Mouse (Mus musculus): ENCODE results near the gene Efcab5. TPM values are rescaled to one million over a fixed set of nuclear protein-coding genes. Genes with fewer than 3 reads are reported as not detected.

Efcab5 gene
- polyA plus RNA-seq, 1 experiment = 1.1 TPM

GRCm38 (mm10) chr11:77214142-77214692, 25.4 kb upstream of the Efcab5 start:
- H3K4me1 ChIP-seq (ENCODE audit: control insufficient read depth, insufficient read depth, low read length) = no peaks in the 10 kb centered on the region
- no peak overlapping the region for H3K27ac ChIP-seq (ENCODE audit: control insufficient read depth, insufficient read depth, low read depth, low read length, poor library complexity)
- TF ChIP-seq CTCF (IDR thresholded peaks at IDR 0.05; ENCODE audit: control insufficient read depth, insufficient read depth, low read length) (no peak), POLR2A (IDR thresholded peaks at IDR 0.05; ENCODE audit: borderline replicate concordance, control insufficient read depth, low read depth, low read length) (no peak)
- 80% methylated on average over 1 of the region's 1 CpGs for WGBS
- H3K4me3 ChIP-seq (replicated peaks; ENCODE audit: control insufficient read depth, low read depth, low read length) = no peak overlapping the region

GRCm38 (mm10) chr11:77200703-77201102, 11.9 kb upstream of the Efcab5 start:
- 48% methylated on average over 1 of the region's 1 CpGs for WGBS
- TF ChIP-seq POLR2A (IDR thresholded peaks at IDR 0.05; ENCODE audit: borderline replicate concordance, control insufficient read depth, low read depth, low read length) = no peak
- TF ChIP-seq CTCF (IDR thresholded peaks at IDR 0.05; ENCODE audit: control insufficient read depth, insufficient read depth, low read length) = no peak
- Histone ChIP-seq H3K4me3 (replicated peaks; ENCODE audit: control insufficient read depth, low read depth, low read length) (no peak overlapping the region), H3K4me1 (ENCODE audit: control insufficient read depth, insufficient read depth, low read length) (peaks cover 2% of the 10 kb centered on the region; the same call in 1 of the 2 replicates), H3K27ac (ENCODE audit: control insufficient read depth, insufficient read depth, low read depth, low read length, poor library complexity) (no peak overlapping the region)

DNA sequence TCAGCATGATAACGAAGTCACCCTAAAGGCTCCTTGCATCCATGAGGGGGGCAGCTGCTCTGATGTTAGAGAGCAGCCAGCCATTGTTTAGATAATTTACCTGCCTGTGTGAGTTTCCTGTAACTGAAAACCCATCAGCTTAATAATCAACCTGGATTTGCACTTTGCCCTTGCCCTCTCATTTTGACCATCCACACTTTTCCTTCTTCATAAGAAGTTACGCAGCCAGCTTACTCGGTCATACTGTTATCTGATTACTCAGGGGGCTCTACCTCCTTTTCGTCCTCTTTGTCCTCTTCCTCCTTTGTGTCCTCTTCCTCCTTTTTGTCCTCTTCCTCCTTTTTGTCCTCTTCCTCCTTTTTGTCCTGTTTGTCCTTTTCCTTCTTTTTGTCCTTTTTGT, 10.9 kb upstream of the Efcab5 start:
- H3K4me3 ChIP-seq (replicated peaks; ENCODE audit: control insufficient read depth, low read depth, low read length) = no peak overlapping the region
- no peak overlapping the region for H3K27ac ChIP-seq (ENCODE audit: control insufficient read depth, insufficient read depth, low read depth, low read length, poor library complexity)
- H3K4me1 ChIP-seq (ENCODE audit: control insufficient read depth, insufficient read depth, low read length) = peaks cover 2% of the 10 kb centered on the region; the same call in 1 of the 2 replicates
- TF ChIP-seq CTCF (IDR thresholded peaks at IDR 0.05; ENCODE audit: control insufficient read depth, insufficient read depth, low read length) (no peak), POLR2A (IDR thresholded peaks at IDR 0.05; ENCODE audit: borderline replicate concordance, control insufficient read depth, low read depth, low read length) (no peak)
- WGBS = 48% methylated on average over 4 of the region's 4 CpGs

GRCm38 (mm10) chr11:77196181-77197143, 7.7 kb upstream of the Efcab5 start:
- peak overlapping the region; percentile 64 for H3K27ac ChIP-seq (ENCODE audit: control insufficient read depth, insufficient read depth, low read depth, low read length, poor library complexity)
- 0 out of 2 replicates have a peak, but pooled peaks have one; percentile 33 for TF ChIP-seq POLR2A (IDR thresholded peaks at IDR 0.05; ENCODE audit: borderline replicate concordance, control insufficient read depth, low read depth, low read length)
- no peak for TF ChIP-seq CTCF (IDR thresholded peaks at IDR 0.05; ENCODE audit: control insufficient read depth, insufficient read depth, low read length)
- H3K4me3 ChIP-seq (replicated peaks; ENCODE audit: control insufficient read depth, low read depth, low read length) = no peak overlapping the region
- WGBS = 11% methylated on average over 4 of the region's 4 CpGs
- H3K4me1 ChIP-seq (ENCODE audit: control insufficient read depth, insufficient read depth, low read length) = peaks cover 2% of the 10 kb centered on the region; the same call in 1 of the 2 replicates

DNA sequence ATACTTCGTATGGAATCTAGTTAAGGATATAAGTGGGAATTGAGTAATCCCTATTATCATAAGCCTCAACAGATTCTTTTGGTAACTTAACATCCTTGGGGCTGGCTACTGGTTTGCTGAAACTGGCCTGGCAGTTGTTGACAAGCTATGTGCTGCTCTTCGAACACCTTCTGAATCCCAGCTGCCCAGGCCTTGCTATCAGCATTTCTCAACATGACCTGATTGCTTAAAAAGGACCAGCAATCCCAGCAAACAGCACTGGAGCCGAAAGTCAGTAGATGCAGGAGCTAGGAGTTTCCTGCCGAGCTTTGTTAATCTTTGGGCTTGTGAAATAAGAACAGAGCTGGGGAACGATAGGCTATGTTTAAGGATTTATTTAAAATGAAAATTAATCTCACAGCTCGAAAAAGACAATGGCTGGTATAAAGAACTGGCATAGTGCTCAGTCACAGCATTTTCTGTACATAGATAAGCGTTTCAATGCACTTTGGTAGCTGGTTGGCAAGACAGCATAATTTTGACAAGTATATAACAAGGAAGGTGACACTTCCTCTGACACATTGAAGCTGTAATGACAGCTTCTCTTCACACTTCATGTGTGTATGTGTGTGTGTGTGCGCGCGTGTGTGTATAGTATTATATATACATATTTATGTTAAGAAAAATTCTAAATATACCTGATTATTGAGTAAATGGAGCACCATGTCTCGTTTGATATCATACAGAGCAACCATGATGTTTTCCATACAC, 6.8 kb upstream of the Efcab5 start:
- WGBS = 64% methylated on average over 11 of the region's 11 CpGs
- H3K4me1 ChIP-seq (ENCODE audit: control insufficient read depth, insufficient read depth, low read length) = peaks cover 2% of the 10 kb centered on the region; the same call in 1 of the 2 replicates
- peak overlapping the region; percentile 36; the same call in 1 of the 2 replicates for H3K27ac ChIP-seq (ENCODE audit: control insufficient read depth, insufficient read depth, low read depth, low read length, poor library complexity)
- TF ChIP-seq POLR2A (IDR thresholded peaks at IDR 0.05; ENCODE audit: borderline replicate concordance, control insufficient read depth, low read depth, low read length) (no peak), CTCF (IDR thresholded peaks at IDR 0.05; ENCODE audit: control insufficient read depth, insufficient read depth, low read length) (no peak)
- no peak overlapping the region for H3K4me3 ChIP-seq (replicated peaks; ENCODE audit: control insufficient read depth, low read depth, low read length)

- TF ChIP-seq CTCF (IDR thresholded peaks at IDR 0.05; ENCODE audit: control insufficient read depth, insufficient read depth, low read length) (no peak), POLR2A (IDR thresholded peaks at IDR 0.05; ENCODE audit: borderline replicate concordance, control insufficient read depth, low read depth, low read length) (no peak)
- Histone ChIP-seq H3K4me3 (replicated peaks; ENCODE audit: control insufficient read depth, low read depth, low read length) (no peak overlapping the region), H3K27ac (ENCODE audit: control insufficient read depth, insufficient read depth, low read depth, low read length, poor library complexity) (no peak overlapping the region), H3K4me1 (ENCODE audit: control insufficient read depth, insufficient read depth, low read length) (peaks cover 2% of the 10 kb centered on the region; the same call in 1 of the 2 replicates)
- 74% methylated on average over 1 of the region's 1 CpGs for WGBS
Measured at GRCm38 (mm10) chr11:77194762-77195161, 6.0 kb upstream of the Efcab5 start.

GRCm38 (mm10) chr11:77193941-77194553, 5.3 kb upstream of the Efcab5 start:
- TF ChIP-seq POLR2A (IDR thresholded peaks at IDR 0.05; ENCODE audit: borderline replicate concordance, control insufficient read depth, low read depth, low read length) = no peak
- no peak for TF ChIP-seq CTCF (IDR thresholded peaks at IDR 0.05; ENCODE audit: control insufficient read depth, insufficient read depth, low read length)
- H3K4me3 ChIP-seq (replicated peaks; ENCODE audit: control insufficient read depth, low read depth, low read length) = no peak overlapping the region
- peaks cover 2% of the 10 kb centered on the region; the same call in 1 of the 2 replicates for H3K4me1 ChIP-seq (ENCODE audit: control insufficient read depth, insufficient read depth, low read length)
- WGBS = 79% methylated on average over 6 of the region's 6 CpGs
- no peak overlapping the region for H3K27ac ChIP-seq (ENCODE audit: control insufficient read depth, insufficient read depth, low read depth, low read length, poor library complexity)
